Mouse (Mus musculus): ENCODE results near the gene Galp.
"Not testable (repeated sequence)": the region's sequence is repeated elsewhere in the genome, so short reads cannot be mapped to it uniquely, and the experiment has no call there.

- not testable (repeated sequence) for TF ChIP-seq TCF12 (IDR thresholded peaks at IDR 0.05; ENCODE audit: insufficient read depth, poor library complexity, severe bottlenecking); POLR2A (IDR thresholded peaks at IDR 0.05; ENCODE audit: insufficient read length, low read depth); USF1 (IDR thresholded peaks at IDR 0.05; ENCODE audit: low read depth); MYOG (IDR thresholded peaks at IDR 0.05; ENCODE audit: control insufficient read depth in 1 of 3, insufficient read depth in 1 of 3, insufficient read length in 2 of 3, low read depth in 2 of 3); MAX (IDR thresholded peaks at IDR 0.05; ENCODE audit: low read depth)
Observed at GRCm38 (mm10) chr7:6228491-6228890, 31.6 kb downstream of the Galp start.
